In the genomic region with DNA sequence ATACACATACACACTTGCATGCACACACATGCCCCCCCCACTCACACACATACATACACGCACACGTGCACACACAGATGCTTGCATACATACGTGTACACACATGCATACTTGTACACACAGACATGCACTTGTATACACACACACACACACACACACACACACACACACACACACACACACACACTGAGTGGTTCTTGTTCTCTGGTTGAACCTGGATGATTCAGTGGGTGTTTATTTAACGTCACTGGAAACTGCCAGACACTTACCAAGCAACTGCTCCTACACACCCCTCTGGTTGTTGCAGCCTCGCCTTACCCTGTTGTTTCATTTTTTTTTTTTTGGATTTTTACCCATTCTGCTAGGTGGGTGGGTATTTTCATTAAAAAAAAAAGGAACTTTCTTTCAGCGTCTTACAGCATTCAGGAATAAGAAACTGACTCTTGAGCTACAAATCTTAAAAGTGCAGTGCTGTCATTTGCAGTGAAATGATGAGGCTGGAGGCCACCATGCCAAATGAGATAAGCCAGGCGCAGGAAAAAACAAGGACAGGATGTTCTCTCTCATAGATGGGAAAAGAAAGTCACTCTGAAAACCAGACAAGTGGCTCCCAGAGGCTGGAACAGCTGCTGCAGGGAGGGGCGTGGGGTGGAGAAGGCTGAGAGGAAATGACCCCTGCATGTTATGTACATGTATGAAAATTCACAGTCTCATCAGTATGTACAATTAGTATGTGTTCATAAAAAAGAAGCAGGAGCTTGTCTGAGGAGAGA, we compare ENCODE assay signal across 9 mouse cellular contexts. TPM values are rescaled to one million over a fixed set of nuclear protein-coding genes. Genes with fewer than 3 reads are reported as not detected.
DNase-seq lines count a peak whose midpoint lies in the region; ATAC-seq lines count a peak whose summit lies in the region.
"Had no signal": no experiment of that assay in that cellular context is flagged by ENCODE, and none has a peak within 500 bp of the region (broad histone marks: within the 10 kb centered on the region; RNA-seq: fewer than 3 reads in every experiment).

No protein-coding gene starts in this region.

- no peaks in the 10 kb centered on the region for H3K9me3 ChIP-seq in liver, embryonic 13.5 days (replicated peaks)
- H3K9me3 ChIP-seq in forebrain, embryonic 13.5 days (replicated peaks): no peaks in the 10 kb centered on the region
- H3K9me3 ChIP-seq: limb, embryonic 13.5 days had no signal

- no peak overlapping the region for H3K9ac ChIP-seq in liver, embryonic 13.5 days
- no peak overlapping the region for H3K9ac ChIP-seq in forebrain, embryonic 13.5 days
- H3K9ac ChIP-seq: limb, embryonic 13.5 days had no signal

- no peak overlapping the region for H3K4me2 ChIP-seq in liver, embryonic 13.5 days
- no peak overlapping the region for H3K4me2 ChIP-seq in forebrain, embryonic 13.5 days
- H3K4me2 ChIP-seq: limb, embryonic 13.5 days had no signal

- no peak overlapping the region for H3K4me3 ChIP-seq in liver, embryonic 13.5 days (replicated peaks)
- H3K4me3 ChIP-seq in forebrain, embryonic 13.5 days: no peak overlapping the region
- H3K4me3 ChIP-seq: limb, embryonic 13.5 days had no signal

- intact Hi-C loops in heart, postnatal 10 days (cut with DNase I): loop anchor here (2.0 kb wide), 1 partner anchor 20 kb away; the partner anchor contains the start of gene Slc43a3
- intact Hi-C loops in left cerebral cortex, postnatal 4 days (cut with DNase I): no loop called here

- peak overlapping the region; percentile 25; the same call in 1 of the 2 replicates for H3K27ac ChIP-seq in liver, embryonic 13.5 days
- H3K27ac ChIP-seq in forebrain, embryonic 13.5 days: no peak overlapping the region
- H3K27ac ChIP-seq: limb, embryonic 13.5 days had no signal

- 39% methylated on average over 8 of the region's 8 CpGs for WGBS in liver, embryonic 13.5 days (ENCODE audit: insufficient replicate concordance)
- WGBS in forebrain, embryonic 13.5 days: 93% methylated on average over 8 of the region's 8 CpGs

- H3K27me3 ChIP-seq in liver, embryonic 13.5 days: peaks cover 3% of the 10 kb centered on the region; the same call in 1 of the 2 replicates
- H3K27me3 ChIP-seq in forebrain, embryonic 13.5 days: no peaks in the 10 kb centered on the region
- H3K27me3 ChIP-seq: limb, embryonic 13.5 days had no signal

- peak; percentile 35 for DNase-seq in adipocyte (ENCODE audit: low spot score)
- peak; percentile 21 for DNase-seq in adrenal gland, postnatal 25 days
- peak; percentile 80 to 84 for DNase-seq in heart, postnatal 10 days
- no peak for DNase-seq in liver, embryonic 13.5 days
- DNase-seq in left cerebral cortex, postnatal 4 days: no peak
- no peak for DNase-seq in c-Kit-positive CD71-positive TER-119-positive erythroid progenitor cells, embryonic 14.5 days (ENCODE audit: low spot score)
- DNase-seq in right cerebral cortex, adult 2 months (ENCODE audit: low spot score in 2 of 2): no peak

- no peak for ATAC-seq in liver, embryonic 13.5 days (ENCODE audit: low read depth)
- no peak for ATAC-seq in forebrain, embryonic 13.5 days

- no peaks in the 10 kb centered on the region for H3K36me3 ChIP-seq in liver, embryonic 13.5 days
- H3K36me3 ChIP-seq in forebrain, embryonic 13.5 days (ENCODE audit: poor library complexity, severe bottlenecking): no peaks in the 10 kb centered on the region
- H3K36me3 ChIP-seq: limb, embryonic 13.5 days had no signal

- H3K4me1 ChIP-seq in liver, embryonic 13.5 days (replicated peaks): no peaks in the 10 kb centered on the region; the same call in none of the 2 replicates
- H3K4me1 ChIP-seq in forebrain, embryonic 13.5 days: no peaks in the 10 kb centered on the region
- H3K4me1 ChIP-seq: limb, embryonic 13.5 days had no signal

RNA-seq across cellular contexts. Expression of gene Slc43a3, which starts 19.6 kb away (rescaled TPM):
- total RNA-seq in adrenal gland, postnatal 25 days (2021): 54.7 and 55.7 TPM in 2 replicates
- total RNA-seq in heart, postnatal 10 days (2021): 100 to 1,000 TPM in 1 of 2 experiments, 10 to 100 TPM in 1; 53.0 to 109 TPM
- polyA plus RNA-seq in liver, embryonic 13.5 days (2015; fragmentation: Nextera tagmentation; extraction: Ambion mirVana): 120 and 129 TPM in 2 replicates
- 1 to 10 TPM; 3.4 to 5.6 TPM for total RNA-seq in left cerebral cortex, postnatal 4 days (2021)
- polyA plus RNA-seq in forebrain, embryonic 13.5 days (2015; fragmentation: Nextera tagmentation; extraction: Ambion mirVana): 5.9 and 6.6 TPM in 2 replicates

RNA-seq across cellular contexts. Expression of gene Rtn4rl2, which starts 30.2 kb away (rescaled TPM):
- total RNA-seq in adrenal gland, postnatal 25 days (2021): 1.2 TPM in 2 replicates
- total RNA-seq in heart, postnatal 10 days (2021): 1 to 10 TPM; 4.0 to 8.0 TPM
- not detected in 2 replicates for polyA plus RNA-seq in liver, embryonic 13.5 days (2015; fragmentation: Nextera tagmentation; extraction: Ambion mirVana)
- 10 to 100 TPM; 59.4 to 61.6 TPM for total RNA-seq in left cerebral cortex, postnatal 4 days (2021)
- polyA plus RNA-seq in forebrain, embryonic 13.5 days (2015; fragmentation: Nextera tagmentation; extraction: Ambion mirVana): 3.6 and 5.6 TPM in 2 replicates

Comparison
In these comparisons a context has a peak if more than half of its experiments do, and no peak if none do; other contexts are left out.
1. DNase-seq: peak in adipocyte (single experiment), adrenal gland, postnatal 25 days (single experiment) and heart, postnatal 10 days (2 of 2); none in liver, embryonic 13.5 days (single experiment), left cerebral cortex, postnatal 4 days (single experiment), c-Kit-positive CD71-positive TER-119-positive erythroid progenitor cells, embryonic 14.5 days (single experiment) and right cerebral cortex, adult 2 months (0 of 2).
2. RNA of gene Rtn4rl2, which starts 30.2 kb away (total RNA-seq): 59.4 to 61.6 TPM in left cerebral cortex, postnatal 4 days; 4.0 to 8.0 TPM in heart, postnatal 10 days and 1.2 TPM in adrenal gland, postnatal 25 days; every median in the first group is over 4 times any median in the second.